Mouse (Mus musculus): Measurements from ENCODE around the gene Itpr1.
A peak's percentile ranks its signal among the peaks of the same experiment; 100 is the strongest.

Gene Itpr1

DNA sequence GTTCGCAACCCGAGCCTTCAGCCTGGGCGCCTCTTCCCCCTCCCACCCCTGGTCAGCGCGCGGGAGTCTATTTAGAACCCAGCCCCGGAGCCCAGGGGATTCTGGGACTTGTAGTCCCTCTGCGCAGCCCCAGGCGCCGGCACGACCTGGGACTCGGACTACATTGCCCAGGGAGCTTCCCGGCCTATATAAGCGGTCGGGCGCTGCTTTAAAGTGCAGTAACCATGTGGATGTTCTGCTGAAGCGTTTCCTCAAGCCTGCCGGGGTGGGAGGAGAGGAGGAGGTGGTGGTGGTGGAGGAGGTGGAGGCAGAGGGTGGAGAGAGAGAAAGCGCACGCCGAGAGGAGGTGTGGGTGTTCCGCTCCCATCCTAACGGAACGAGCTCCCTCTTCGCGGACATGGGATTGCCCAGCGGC is at the start of gene Itpr1:
TSS of gene Itpr1 (plus strand) at position 216 of the 415 bp plus-strand sequence.
- DNase-seq = peak; percentile 96 to 97

GRCm38 (mm10) chr6:108164935-108165334 is 48.0 kb upstream of the Itpr1 start:
- DNase-seq = no peak

DNA sequence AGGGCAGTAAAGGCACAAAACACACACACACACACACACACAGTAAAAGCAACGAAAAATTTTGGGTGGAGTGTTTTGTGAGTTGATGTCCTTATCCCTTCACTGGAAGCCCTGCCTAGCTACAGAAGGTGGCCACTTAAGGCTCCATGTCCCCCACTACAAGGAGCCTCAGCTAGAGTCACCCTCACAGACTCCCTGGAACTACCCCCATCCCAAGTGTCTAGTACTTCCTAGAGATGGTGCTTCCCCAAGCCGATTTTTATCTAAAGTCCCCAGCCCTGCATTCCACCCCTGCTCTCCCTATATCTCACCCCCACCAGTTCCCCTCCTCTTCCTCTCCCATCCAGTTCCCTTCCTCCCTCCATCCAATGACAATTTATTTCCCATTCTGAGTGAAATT is 47.3 kb upstream of the Itpr1 start:
- DNase-seq = no peak

DNA sequence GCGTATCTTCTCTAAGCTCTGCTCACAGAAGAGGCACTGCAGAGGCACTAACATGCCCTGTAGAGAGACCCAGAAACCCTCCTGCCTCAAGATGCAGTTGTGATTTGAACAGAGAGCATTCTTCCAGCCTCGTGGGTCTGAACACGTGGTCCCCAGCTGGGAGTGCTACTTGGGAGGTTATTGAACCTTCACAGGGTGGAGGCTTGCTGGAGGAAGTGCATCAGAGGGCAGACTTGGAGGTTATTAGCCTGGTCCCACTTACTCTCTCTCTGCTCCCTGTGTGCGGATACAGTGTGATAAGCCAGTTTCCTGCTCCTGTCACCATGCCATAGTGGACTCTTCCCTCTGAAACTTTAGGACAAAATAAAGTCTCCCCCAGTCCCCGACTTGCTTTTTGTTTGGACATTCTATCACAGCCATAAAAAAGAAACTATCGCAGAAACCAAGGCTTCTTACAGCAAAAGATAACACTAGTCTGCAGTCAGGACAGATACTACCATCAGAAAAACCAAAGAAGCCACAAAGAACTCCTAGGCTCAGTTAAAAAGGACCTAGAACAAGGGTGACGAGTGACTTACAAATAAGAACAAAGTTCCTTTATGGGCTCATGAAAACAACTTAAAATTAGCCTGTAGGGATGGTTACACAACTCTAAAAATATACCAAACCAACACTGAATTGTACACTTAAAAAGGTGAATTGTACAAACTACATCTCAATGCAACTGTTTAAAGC is 44.8 kb upstream of the Itpr1 start:
- no peak for DNase-seq

GRCm38 (mm10) chr6:108168723-108169122 is 44.2 kb upstream of the Itpr1 start:
- no peak for DNase-seq

- no peak for DNase-seq
Measured at GRCm38 (mm10) chr6:108169466-108169865, 43.4 kb upstream of the Itpr1 start.

- no peak for DNase-seq
Measured at GRCm38 (mm10) chr6:108172219-108172618, 40.7 kb upstream of the Itpr1 start.

DNA sequence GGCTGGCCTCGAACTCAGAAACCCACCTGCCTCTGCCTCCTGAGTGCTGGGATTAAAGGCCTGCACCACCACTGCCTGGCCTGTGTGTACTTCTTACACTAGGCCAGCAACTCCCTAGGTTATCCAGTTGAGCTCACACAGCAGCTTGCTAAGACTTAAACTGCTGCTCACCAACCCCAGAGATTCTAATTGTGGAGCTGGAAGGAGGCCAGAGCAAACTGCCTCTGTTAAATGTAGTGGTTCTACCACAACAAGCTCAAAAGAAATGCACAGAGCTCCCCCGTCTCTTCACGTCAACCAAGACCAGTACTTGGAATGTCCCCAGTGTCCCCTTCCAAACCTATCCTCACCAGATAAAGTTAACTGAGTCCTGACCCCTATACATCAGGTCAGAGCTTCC is 38.7 kb upstream of the Itpr1 start:
- no peak for DNase-seq

GRCm38 (mm10) chr6:108179087-108179486 is 33.8 kb upstream of the Itpr1 start:
- DNase-seq = no peak

DNA sequence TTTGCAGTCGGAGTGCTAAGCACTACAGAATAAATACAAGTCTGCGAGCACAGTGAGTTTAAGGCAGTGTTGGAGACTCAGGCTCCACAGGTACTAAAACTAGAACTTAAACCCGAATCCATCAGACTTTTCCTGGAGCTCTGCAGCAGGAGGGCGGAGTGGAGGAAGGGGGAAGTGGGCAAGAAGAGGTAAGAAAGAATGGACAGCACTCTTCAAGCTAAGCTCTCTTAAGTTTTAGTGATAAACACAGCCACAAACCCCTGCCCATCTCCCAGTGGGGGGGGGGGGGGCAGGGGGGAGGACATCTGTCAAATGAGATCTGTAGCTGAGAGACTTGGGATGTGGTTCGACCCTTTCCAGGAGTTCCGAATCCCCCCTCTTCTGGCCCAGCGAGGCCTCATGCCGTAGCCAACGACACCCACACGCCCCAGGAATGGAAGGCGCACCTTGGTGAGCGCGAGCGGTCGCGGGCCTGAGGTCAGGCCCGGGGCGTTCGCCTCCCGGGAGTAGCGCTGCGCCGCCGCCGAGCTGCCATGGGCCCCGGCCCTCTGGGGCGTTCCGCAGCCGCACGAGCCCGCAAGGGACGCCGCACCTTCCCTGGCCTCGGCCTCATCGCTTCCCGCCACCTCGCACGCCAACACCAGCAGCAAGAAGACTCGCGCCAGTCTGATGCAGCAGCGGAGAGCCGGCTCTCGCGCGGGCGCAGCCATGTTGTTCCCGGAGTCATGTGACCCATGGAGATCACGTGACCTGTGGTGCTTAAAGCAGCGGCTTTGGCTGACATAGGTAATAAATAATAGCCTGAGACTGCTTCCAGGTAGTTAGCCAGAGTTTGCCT is 27.8 kb upstream of the Itpr1 start, which contains the start of gene Sumf1:
TSS of gene Sumf1 (minus strand) at position 736 of the 838 bp plus-strand sequence.
- peak; percentile 91 to 96 for DNase-seq

DNA sequence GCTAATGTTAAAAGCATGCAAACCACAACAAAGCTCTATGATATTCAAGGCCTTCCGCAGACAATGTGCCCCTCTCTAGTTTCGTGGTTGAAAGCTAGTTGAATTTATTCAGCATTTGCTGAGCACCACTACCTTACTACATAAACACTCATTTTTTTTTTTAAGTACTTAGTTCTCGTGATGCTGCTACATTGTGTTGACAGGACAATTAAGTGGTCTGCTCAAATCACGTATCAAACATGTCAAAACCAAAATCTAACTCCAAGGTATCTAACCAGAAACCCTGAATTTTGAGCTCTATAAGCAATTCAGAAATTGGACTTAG is 27.2 kb upstream of the Itpr1 start:
- DNase-seq = no peak

DNA sequence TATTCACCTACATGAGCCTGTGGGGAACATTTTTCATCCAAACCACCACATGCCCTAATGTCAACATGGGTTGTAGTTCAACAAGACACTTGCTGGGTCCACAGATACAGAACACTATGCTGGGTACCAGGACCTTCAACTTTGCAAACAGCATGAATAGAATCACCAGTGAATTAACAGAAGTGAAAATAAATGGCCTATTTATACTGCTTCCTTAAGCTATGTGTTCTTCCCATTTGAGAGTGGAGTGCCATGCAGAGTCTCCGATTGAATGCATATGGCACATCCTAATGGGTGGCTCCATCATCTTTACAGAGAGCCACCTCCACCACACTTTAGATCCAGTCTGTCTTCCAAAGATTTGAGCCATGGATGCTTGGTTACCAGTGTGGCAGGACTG is 22.2 kb upstream of the Itpr1 start:
- no peak for DNase-seq

DNA sequence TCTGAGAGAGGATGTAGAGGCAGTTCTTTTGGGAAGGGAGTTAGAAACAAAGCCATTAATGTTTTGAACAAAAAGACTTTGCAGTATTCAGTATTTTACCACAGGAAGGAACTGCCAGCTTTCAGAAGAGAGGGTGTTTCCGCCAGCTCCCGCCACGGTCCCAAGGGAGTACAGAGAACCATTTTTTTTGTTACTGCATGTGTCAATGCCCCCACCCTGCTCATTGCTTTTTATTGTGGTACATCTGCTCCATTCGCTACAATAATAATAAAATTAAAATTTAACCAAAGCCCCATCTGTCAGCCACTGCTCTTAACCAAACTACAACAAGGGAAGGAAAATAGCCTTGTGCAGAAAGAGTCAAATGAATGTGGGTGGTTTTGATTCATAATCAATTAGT is 20.3 kb upstream of the Itpr1 start:
- no peak for DNase-seq

DNA sequence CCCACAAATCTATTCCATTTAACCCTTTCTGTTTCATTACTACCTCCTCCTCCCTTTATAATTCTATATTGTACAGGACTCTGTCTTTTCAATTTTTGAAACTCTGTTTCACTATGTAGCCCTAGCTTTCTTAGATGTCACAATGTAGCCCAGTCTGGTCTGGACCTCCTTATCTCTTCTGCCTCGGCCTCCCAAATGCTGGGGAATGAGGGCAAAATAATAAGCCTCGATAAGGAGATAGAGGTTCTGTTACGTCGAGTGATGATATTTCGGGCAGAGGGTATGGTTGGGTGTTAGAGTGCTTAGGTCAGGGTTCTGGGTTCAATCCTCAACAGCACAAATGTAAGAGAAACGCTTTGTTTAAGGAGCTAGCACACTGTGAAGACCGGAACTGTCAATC is 16.2 kb upstream of the Itpr1 start:
- DNase-seq = no peak

GRCm38 (mm10) chr6:108197117-108197516 is 15.8 kb upstream of the Itpr1 start:
- no peak for DNase-seq

GRCm38 (mm10) chr6:108198286-108198685 is 14.6 kb upstream of the Itpr1 start:
- no peak for DNase-seq

- no peak for DNase-seq
Measured at GRCm38 (mm10) chr6:108204322-108204721, 8.6 kb upstream of the Itpr1 start.

DNA sequence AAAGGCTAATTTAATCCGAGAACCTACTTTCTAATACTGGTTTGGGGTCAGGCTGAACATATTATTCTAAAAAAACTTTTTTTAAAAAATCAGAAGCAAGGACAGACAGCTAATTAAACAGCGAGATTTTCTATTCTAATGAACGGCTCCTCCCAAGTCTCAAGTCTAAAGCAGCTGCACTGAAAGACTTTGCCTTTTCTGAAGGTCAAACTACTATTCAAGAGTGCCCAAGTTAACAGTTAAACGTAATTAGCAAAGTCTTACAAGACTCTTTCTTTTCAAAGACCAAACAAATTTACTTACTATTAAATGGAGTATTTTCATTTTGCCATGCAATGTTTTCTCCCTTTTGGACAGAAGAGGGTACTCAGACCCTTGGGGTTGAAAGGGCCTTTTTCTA is 6.8 kb upstream of the Itpr1 start:
- DNase-seq = no peak

- DNase-seq = no peak
Measured at GRCm38 (mm10) chr6:108206914-108207566, 5.9 kb upstream of the Itpr1 start.

DNA sequence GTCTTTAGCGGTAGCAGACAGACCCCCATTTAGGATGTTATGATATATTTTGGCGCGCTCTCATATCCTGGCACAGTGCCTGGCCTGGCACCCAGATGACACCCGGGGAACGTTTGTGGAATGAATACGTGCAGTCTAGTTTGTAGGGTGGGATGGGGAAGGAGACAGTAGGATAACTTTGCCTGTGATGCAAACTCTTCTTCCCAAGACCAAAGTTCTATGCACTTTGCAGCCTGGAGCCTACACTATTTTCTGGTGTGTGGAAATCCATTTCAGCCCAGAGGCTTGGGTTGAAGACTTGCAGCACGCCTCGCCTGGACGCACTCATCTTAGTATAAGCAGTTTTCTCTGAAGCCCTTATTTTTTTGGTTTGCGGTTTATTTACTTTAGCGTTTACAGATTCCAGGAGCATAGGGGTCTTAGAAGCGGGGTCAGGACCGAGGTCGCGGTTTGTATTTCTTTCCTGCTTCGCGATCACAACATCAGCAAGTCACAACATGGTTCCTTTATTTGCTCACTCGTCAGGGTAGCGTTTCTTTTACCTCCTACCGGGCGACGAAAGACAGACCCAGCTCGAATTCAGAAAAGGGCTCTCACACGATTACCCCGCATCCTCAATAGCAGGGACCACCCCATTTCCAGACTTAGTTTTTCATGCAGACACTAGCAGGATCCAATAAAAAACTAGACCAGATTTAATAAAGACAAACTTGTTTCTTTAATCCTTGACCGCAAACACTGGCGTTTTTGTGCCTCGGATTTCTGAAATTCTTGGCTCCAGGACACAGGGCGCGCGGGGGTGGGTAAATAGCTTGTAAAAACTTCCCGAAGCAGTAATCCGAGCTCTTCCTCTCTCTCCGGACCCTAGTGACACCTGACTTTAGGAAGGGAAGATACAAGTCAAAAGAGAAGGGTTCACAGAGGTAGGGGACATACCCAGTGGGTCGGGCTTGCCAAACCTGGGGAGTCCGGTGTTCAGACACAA is 708 bp upstream of the Itpr1 start:
- peak; percentile 31 to 43 for DNase-seq

GRCm38 (mm10) chr6:108213481-108214293 is 791 bp downstream of the Itpr1 start:
- peak in 1 of 2 experiments; percentile 37 for DNase-seq
